Mouse (Mus musculus) MEL (cell line): ENCODE measurements around the gene Fam129a.

Experiments
- BHLHE40 ChIP-seq: IDR thresholded peaks from 2 replicates; pipeline ENCODE4 v1.6.1; 2012; ENCODE audit warnings: low read depth, mild to moderate bottlenecking, inconsistent platforms, low read length, improper control_type of control experiment, borderline replicate concordance
- E2F4 ChIP-seq: IDR thresholded peaks from 2 replicates; pipeline ENCODE4 v1.6.1; 2011; ENCODE audit warnings: low read depth, low read length, improper control_type of control experiment, borderline replicate concordance
- NELFE ChIP-seq: IDR thresholded peaks from 2 replicates; pipeline ENCODE4 v1.6.1; 2011; ENCODE audit warnings: low read depth, low read length, improper control_type of control experiment
- NRF1 ChIP-seq: IDR thresholded peaks from 2 replicates; pipeline ENCODE4 v1.6.1; 2014; ENCODE audit warnings: low read depth, mild to moderate bottlenecking, inconsistent platforms, low read length, improper control_type of control experiment, moderate library complexity; ENCODE audit not compliant: poor library complexity, insufficient read depth, severe bottlenecking
- POLR2A ChIP-seq, 2 experiments: IDR thresholded peaks; 2 replicates each; pipeline ENCODE4 v1.6.1; 2011 to 2012; ENCODE audit warnings: low read length in 2 of 2, mild to moderate bottlenecking in 2 of 2, control low read depth in 1 of 2, improper control_type of control experiment in 1 of 2, low read depth in 1 of 2, moderate library complexity in 1 of 2; ENCODE audit not compliant: control insufficient read depth in 1 of 2, insufficient read depth in 1 of 2, poor library complexity in 1 of 2

DNA sequence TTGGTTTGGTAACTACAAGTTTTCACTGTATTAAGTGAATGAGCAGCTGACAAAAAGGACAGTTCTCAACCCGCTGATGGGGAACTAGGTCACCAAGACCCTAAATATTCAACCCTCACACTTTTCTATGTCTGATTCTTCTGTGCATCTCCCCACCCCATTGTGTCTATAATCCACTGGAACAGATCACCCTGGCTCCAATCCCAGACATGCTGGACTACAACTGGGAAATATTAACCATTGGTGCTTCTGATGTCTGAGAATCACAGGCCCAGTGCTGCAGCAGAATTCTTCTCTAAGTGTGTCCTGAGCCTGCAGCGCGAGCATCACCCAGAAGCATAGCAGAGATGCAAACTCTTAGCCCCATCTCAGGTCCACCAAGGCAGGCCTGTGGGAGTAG lies 110.0 kb downstream of the Fam129a start:
- TF ChIP-seq NELFE, result no peak
- TF ChIP-seq BHLHE40, result no peak
- no peak for TF ChIP-seq E2F4
- no peak for TF ChIP-seq NRF1
- no peak for TF ChIP-seq POLR2A (IDR thresholded peaks at IDR 0.05; ENCODE audit: control insufficient read depth in 1 of 2, insufficient read depth in 1 of 2, low read depth in 1 of 2, low read length in 2 of 2, poor library complexity in 1 of 2)
